Mouse (Mus musculus) CD4-positive, CD25-positive, alpha-beta regulatory T cell, adult 4 months (primary cell): Measurements from ENCODE around the gene Ankle2. TPM values are rescaled to one million over a fixed set of nuclear protein-coding genes. Genes with fewer than 3 reads are reported as not detected.
A peak's percentile ranks its signal among the peaks of the same experiment; 100 is the strongest.

Experiments used
- ATAC-seq: one replicate; pipeline ENCODE4 v1.8.0; 2017
- polyA plus RNA-seq, 2 experiments: library from polyadenylated mRNA; unstranded; fragments of 100-300 nt; shearing (Covaris generic); gene quantifications; one replicate each; pipeline ENCODE4 v1.2.1; 2017

Gene Ankle2
- 10 to 100 TPM; 11.4 to 16.4 TPM for polyA plus RNA-seq

DNA sequence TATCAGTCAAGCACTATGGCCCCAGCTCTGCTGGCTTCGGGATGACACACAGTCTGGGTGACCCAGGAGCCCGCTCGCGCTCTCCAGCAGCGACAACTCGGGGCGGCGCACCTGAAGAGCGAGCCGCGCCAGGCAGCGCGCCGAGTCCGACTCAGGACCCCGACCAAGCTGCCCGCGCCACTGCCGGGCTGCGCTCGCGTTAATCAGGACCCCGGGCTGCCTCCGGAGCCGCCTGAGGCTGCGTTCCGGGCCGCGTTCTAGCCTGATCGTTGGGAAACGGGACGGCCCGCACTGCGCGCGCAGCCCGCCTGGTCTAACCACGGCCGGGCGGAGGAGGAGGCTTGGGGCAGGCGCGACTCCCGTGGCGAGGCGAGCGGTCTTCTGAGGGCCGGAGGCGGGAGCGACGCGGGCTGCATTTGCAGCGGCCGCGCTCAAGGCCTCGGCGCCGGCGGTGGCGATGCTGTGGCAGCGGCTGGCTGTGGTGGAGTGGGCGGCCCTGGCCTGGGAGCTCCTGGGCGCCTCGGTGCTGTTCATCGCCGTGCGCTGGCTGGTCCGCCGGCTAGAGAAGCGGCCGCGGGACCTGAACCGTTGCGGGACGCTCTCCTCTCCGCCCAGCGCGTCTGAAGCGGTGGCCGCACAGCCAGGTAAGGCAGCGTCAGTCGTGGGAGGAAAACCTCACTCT lies at the start of gene Ankle2:
Gene Ankle2 (plus strand): TSS at position 225 of the 682 bp plus-strand sequence.
- peak; percentile 89 for ATAC-seq

DNA sequence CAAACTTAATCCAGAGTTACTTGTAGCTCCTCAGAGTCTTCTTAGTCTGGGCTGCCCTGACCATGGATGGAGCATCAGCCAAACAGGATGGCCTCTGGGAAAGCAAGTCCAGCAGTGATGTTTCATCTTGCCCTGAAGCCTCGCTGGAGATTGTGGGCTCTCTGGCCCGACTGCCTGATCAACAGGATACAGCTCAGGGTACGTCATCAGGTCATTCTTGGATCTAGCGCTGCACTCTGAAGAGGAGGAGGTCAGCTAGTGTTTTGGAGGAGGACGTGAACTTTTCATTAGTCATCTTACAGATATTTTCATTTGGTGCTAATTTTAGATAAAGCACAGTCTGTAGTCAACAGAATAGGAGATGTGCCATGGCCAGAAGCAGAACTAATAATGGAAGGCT lies 49.1 kb upstream of the Ankle2 start:
- no peak for ATAC-seq

DNA sequence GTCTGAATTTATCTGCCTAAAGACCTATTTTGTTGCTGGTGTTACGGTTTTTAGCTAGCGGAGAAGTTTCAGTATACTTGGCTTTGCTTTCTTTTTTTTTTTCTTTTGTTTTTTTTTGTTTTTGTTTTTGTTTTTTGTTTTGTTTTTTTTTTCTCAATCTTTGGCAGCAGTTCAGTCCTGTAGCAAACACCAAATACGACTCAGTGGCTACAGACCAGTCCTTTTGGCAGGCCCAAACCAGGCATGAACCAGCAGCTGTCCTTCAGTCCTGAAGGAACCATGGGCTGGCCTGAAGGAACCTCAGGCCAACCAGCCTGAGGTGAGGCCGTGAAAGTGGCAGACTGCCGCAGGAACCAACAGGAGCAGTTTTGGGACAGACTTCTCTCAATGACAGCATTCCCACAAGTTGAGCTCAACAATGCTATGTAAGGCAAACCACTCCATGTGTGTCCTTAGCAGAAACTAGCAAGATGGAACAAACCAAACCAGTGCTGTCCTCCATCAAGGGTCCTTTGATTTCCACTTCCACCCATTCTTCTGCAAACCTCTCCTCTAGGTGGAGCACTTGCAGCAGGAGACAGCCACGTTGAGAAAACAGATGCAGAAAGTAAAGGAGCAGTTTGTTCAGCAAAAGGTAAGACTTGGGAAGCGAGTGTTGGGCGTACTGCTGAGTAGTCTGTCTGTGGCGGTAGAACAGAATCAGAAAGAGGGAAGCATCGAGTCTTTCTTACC lies 27.5 kb upstream of the Ankle2 start:
- ATAC-seq, result no peak

DNA sequence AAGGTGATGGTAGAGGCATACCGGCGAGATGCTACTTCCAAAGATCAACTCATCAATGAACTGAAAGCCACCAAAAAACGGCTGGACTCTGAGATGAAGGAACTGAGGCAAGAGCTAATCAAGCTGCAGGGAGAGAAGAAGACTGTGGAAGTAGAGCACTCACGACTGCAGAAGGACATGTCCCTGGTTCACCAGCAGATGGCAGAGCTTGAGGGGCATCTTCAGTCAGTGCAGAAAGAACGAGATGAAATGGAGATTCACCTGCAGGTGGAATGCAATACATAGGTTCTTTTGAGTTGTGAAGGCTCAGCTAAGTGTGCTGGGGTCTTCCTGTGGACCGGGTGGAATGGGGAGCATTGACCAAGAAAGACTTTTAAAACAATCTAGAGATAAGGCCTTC lies 26.0 kb upstream of the Ankle2 start:
- ATAC-seq, result peak; percentile 43

DNA sequence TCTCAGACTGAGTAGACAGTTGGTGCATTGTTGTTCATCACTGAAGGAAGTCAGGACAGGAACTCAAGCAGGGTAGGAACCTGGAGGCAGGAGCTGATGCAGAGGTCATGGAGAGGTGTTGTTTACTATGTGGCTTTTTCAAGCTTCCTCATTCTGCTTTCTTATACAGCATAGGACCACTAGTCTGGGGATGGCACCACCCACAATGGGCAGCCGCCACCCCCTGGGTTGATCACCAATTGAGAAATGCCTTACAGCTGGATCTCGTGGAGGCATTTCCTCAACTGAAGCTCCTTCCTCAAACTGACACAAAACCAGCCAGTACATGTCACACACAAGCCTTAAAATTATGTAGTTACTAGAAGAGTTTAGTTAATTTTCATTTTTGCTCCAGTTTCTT lies 19.5 kb upstream of the Ankle2 start:
- ATAC-seq, result no peak

DNA sequence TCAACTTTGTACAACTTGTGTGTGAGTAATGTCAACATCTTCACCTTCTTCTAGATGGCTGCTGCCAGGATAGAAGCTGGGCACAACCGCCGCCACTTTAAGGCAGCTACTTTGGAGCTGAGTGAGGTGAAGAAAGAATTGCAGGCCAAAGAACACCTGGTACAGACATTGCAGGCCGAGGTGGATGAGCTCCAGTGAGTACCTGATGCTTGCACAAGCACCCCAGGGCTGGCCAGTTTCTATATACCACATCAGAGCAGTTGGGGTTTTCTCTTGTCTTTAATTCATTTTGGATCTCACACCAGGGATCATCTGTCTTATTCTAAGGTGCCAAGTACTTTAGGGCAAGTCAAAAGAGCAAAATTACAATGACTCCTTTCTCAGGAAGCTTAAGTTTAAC lies 14.0 kb upstream of the Ankle2 start:
- ATAC-seq, result no peak

DNA sequence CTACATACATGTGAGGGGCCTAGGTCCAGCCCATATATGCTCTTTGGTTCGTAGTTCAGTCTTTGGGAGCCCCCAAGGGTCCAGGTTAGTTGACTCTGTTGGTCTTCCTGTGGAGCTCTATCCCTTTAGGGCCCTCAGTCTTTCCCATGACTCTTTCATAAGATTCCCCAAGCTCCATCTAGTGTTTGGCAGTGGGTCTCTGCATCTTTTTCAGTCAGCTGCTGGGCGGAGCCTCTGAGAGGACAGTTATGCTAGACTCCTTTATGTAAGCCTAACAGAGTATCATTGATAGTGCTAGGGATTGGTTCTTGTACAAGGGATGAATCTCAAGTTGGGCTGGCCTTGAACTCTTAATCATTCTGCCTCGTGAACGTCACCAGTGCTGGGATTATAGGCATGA lies 10.5 kb upstream of the Ankle2 start:
- ATAC-seq, result no peak

DNA sequence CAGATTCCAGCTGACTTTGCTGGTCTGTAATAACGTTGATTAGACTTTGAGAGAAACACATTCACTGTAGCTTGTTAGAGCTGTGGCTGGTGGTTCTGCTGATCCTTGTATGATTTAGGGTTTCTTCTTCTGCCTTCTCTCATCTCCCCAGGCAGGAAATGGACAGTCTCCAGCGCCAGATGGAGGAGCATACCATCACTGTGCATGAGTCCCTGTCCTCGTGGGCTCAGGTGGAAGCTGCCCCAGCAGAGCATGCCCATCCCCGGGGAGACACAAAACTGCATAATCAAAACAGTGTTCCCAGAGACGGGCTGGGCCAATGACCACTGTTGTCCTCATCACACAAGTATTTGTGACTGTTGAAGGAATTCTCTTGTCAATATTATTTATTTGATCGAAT lies 8.0 kb upstream of the Ankle2 start:
- no peak for ATAC-seq

DNA sequence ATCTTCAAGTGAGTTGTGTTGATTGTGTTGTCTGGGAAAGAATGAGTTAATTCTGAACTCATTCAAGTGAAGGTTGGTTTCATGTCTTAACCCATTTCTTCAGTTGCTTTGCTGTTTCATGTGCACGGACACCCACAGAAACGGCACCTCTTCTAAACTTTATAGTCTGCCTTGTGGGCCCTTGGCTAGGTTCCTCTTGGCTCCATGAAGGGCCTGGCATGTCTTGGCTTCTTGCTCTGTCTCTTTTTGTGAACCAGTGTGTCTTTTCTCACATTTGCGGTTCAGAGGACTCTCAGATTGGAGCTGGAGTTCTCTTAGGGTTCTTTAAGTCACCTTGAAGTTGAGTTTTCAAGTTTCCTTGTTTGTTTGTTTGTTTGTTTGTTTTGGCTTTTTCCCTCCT lies 5.7 kb upstream of the Ankle2 start:
- no peak for ATAC-seq

DNA sequence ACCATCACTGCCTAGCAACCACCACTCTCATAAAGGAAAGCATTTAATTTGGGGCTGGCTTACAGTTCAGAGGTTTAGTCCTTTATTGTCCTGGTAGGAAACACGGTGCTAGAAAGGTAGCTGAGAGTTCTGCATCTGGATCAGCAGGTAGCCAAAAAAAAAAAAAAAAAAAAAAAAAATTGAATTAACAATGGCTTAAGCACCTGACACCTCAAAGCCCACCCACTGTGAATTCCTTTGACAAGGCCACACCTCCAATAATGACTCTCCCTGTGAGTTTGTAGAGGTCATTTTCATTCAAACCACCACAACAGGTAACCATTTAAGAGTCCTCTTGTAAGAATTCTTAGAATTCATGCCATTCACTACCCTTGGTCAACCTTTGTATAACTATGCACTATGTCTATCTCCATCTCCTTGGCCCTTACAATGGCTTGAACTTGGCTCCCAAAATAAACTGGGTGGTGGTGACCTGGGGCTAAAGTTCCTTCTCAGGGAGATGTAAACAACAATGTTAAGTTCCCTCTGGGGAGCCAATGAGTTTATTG lies 3.4 kb upstream of the Ankle2 start:
- no peak for ATAC-seq

DNA sequence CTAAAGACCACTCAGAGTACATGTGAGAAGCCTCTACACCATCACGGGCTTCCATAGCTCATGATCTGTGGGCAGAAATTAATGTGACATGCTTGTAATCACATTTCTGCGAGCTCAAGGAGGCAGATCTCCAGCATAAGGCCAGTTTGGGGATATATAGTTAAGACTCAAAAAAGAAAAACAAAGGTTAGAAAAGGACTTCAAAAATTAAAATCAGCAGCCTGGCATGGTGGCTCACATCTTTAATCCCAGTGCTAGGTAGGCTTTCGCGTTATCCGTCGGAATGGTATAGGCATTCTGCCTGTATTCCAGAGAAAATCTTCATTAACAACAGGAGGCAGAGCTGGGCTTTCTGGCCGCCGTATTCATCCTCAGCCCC lies 414 bp upstream of the Ankle2 start:
- no peak for ATAC-seq

DNA sequence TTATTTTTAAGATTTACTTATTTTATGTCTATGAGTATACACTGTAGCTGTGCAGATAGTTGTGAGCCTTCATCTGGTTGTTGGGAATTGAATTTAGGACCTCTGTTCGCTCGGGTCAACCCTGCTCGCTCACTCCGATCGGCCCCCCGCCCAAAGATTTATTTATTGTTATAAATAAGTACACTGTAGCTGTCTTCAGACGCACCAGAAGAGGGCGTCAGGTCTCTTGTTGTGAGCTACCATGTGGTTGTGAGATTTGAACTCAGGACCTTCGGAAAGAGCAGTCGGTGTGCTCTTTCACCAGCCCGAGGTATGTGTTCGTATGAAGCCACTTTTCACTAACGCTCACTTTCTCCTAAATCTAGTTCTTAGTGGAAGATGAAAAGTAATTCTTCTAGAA lies 834 bp downstream of the Ankle2 start:
- ATAC-seq, result no peak

DNA sequence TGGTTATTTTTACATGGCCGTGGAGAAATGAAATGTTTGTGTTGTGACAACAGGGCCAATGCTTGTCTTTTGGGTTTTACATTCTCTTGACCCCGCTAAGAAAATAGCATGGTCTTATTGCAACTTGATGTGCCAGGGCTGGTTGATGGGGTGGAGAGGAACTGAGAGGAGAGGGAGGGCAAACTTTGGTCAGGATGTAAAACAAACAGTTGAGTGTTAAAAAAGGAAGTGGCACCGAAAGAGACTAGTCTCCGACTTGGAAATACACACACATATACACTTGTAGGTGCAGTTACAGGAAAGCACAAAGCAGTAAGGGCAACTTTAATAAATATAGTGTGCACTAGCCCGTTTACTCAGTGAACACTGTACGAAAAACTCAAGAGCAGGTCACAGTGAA lies 1.5 kb downstream of the Ankle2 start:
- no peak for ATAC-seq

DNA sequence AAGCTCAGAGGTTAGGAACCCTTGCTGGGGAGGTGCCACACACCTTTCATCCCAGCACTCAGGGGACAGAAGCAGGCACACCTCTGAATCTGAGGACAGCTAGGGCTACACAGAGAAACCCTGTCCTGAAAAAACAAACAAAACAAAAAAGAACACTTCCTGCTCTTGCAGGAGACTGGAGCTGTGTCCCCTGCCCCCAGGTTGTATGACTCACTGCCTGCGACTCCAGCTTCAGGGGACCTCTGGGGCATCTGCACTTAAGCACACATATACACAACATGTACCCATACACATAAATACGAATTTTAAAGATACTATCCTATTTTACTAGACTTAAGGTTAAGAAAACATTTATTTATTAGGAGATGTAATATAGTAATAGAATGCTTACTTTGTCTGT lies 13.3 kb downstream of the Ankle2 start:
- ATAC-seq, result no peak

DNA sequence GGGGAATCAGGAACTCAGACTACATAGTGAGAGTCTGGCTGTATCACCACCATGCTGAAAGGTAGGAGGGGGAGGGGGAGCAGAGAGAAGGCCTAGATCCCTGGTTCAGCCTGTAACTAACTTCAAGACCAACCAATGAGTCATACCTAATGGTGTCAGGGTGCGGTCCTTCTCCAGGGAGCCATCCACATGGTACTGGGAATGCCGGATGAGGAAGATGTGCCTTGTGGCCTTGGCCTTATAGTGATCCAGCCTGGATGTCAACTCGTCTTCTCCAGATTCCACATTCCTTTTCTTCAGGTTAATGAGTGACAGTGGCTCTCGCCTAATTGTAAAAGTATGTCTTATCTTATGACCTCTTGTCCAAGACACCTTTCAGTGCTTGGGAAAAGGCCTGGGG lies 36.1 kb downstream of the Ankle2 start:
- ATAC-seq, result no peak

DNA sequence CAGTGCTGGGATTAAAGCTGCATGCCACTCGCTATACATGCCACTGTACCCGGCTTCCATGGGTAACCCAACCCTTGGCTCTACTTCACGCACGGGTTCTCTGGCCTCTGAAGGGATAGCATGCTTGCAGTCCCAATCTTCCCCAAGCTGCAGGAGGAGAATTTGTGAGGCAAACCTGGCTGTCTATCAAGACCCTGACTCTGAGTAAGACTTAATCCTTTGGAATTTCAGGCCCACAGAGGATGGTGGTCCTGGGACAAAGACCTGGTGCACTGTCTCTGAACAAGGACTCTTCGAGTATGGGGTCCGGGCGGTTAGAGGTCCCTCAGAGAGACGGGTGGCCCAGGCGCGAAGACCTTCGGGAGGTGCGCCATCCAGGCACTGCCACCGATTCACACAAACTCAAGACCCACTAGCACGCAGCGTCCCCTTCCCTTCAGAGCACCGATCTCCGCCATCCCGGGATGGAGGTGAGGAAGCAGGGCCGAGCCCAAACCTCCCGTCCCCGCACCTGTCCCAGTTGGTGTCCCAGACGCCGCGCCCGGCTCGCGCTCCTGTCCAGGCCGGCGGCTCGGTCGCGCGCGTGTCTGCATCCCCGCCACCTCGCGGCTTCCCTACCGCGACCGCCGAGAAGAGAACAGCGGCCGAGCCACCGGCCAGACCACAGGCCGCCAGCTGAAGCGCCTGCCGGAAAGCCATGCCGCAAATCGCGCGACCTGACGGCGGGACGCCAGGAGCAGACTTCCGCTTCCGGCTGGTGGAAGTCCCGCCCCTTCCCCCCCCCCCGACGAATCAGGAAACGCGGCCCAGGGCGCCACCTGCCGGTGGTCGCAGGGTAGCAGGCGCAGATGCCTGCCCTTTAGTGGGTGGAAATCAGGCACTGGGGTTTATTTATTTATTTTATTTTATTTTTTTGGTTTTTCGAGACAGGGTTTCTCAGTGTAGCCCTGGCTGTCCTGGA lies 38.6 kb downstream of the Ankle2 start, which contains the start of gene Pgam5:
Gene Pgam5 (minus strand): TSS at position 773 of the 961 bp plus-strand sequence.
- peak; percentile 80 for ATAC-seq

DNA sequence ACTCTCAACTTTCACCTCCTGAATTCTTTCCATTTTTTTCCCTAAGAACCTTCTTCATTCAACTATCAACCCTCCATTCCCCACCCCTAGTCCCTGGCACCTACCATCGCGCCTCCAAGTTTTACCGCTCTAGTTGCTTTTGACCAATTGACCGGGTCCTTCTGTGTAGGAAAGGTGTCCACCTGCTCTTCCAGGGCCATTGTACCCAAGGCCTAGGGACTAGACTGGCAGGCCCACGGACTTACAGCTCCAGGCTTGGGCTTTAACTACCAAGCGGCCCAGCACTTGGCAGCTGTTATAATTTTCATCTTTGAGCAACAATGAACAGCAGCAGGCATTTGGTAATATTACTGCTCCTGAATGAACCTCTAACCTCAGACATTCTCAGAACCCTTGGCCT lies 39.4 kb downstream of the Ankle2 start:
- no peak for ATAC-seq

DNA sequence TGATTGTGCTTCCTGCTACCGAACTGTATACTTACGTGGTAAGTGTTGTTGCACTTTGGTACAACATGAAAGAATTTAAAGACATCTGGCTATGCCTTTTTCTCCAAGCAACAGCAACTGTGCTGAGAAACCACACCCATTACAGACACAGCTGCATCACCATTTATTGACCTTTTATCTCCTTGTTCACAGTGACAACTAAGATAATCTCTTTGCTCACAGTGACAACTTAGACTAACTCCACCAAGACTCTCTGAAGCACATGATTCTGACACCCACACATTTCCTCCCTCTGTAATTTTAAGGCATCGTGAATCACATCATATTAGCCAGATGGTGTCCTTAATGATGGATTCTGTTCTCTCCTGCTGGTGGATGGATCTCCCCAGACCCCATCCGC lies 43.3 kb downstream of the Ankle2 start:
- ATAC-seq, result peak; percentile 69

DNA sequence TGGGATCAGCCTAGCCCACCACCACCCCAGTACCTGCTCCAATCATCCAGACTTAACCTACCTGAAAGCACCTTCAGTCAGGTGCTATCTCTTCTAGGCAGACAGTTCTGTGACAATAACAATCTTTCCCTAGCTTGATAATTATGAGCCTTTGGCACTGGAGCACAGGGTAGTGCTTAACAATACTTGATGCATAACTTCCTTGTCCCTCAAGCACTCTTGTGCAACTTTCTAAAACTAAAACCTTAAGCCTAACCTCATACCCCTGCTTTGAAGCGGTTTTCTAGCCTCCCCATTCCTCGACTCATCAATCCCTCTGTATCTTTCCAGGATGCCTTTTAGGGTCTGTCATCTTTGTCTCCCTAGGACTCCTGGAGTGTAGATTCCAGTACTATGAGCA lies 44.0 kb downstream of the Ankle2 start:
- no peak for ATAC-seq

DNA sequence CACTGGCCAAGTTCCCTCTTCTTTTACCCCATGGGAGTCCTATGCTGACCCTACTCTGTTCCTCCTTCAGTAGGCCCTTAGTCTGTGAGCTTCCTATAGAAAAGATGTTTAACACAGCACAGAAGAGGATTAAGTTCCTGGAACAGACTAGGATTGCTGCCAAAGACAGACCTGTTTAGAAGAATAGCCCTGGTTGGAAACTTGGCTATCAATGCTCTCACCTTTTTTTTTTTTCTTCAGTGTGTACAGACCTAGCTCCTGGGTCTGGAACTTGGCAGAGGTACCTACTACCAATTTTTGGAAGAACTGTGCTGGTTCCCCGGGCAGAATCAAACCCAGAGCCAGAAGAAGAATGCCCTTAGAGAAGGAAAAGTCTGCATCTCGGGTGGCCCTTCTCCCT lies 45.6 kb downstream of the Ankle2 start:
- ATAC-seq, result no peak

DNA sequence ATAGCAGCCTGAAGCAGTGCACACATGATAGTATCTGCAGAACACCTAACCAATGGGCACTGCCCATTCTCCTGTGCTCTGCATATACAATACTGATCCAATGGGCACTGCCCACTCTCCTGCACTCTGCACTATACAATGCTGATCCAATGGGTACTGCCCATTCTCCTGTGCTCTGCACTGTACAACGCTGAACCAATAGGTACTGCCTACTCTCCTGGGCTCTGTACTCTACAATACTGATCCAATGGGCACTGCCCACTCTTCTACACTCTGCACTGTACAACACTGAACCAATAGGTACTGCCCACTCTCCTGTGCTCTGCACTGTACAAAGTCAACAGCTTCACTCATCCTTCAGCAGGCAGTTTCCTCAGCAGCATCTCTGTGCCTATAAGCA lies 46.1 kb downstream of the Ankle2 start:
- no peak for ATAC-seq

DNA sequence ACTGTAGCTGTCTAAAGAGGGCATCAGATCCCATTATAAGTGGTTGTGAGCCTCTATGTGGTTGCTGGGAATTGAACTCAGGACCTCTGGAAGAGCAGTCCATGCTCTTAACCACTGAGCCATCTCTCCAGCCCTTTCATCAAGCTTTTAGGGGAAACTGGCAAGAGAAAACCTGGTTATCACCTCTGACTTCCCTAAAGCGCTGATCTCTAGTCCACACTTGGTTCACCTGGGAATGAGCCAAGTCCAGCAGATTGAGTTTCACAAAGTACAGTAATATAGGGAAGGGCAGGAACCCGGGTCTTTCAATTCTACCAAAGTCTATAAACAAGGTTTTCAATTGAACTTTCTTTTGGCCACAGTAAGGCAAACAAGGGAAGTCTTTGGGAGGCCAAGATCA lies 51.2 kb downstream of the Ankle2 start:
- no peak for ATAC-seq

DNA sequence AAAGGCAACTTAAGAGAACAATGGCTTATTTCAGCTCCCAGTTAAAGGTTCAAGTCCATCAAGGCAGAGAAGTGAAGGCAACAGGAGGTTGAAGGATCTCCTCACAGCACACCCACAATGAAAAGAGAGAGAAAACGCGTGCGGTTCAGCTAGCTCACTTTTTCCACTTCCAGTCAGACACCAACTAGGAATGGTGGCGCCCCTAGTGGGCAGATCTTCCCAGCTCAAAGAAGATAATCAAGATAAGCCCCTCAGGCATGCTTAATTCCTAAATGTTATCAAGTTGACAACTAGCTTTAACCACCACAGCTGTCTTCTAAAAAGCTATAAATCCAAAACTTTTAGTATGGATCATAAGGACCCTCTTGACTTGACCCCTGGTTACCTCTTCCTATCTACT lies 53.7 kb downstream of the Ankle2 start:
- peak; percentile 64 for ATAC-seq
